Mouse (Mus musculus) forebrain, embryonic 10.5 days (tissue): ENCODE results near the gene Myo1e. TPM values are rescaled to one million over a fixed set of nuclear protein-coding genes. Genes with fewer than 3 reads are reported as not detected.
A peak's percentile ranks its signal among the peaks of the same experiment; 100 is the strongest.

Experiments
- DNase-seq: peaks from one replicate; pipeline ENCODE4 v3.0.0-alpha.2; 2017; ENCODE audit warnings: low spot score; ENCODE audit errors: extremely low spot score
- H3K27ac ChIP-seq: fragments of 300-500 bp; sonication (generic); 2 replicates; pipeline ENCODE4 v1.5.1; 2016; ENCODE audit warnings: mild to moderate bottlenecking
- H3K27me3 ChIP-seq: fragments of 300-500 bp; sonication (generic); 2 replicates; pipeline ENCODE4 v1.6.1; 2016; ENCODE audit warnings: mild to moderate bottlenecking; ENCODE audit not compliant: poor library complexity, severe bottlenecking
- H3K36me3 ChIP-seq: fragments of 300-500 bp; sonication (generic); replicated peaks from 2 replicates; pipeline ENCODE4 v1.6.1; 2016; ENCODE audit warnings: mild to moderate bottlenecking, moderate library complexity
- H3K4me1 ChIP-seq: fragments of 300-500 bp; sonication (generic); 2 replicates; pipeline ENCODE4 v1.6.1; 2016
- H3K4me3 ChIP-seq: fragments of 300-500 bp; sonication (generic); 2 replicates; pipeline ENCODE4 v1.5.1; 2016; ENCODE audit warnings: mild to moderate bottlenecking, moderate library complexity
- H3K9me3 ChIP-seq: fragments of 300-500 bp; sonication (generic); 2 replicates; pipeline ENCODE4 v1.6.1; 2016; ENCODE audit warnings: mild to moderate bottlenecking, moderate library complexity
- WGBS: fragments of 180-500 bp; shearing (Covaris S2); methylation state at CpG from one replicate; pipeline ENCODE4 v1.1.7; 2016; 5-methylcytosine and 5-hydroxymethylcytosine counted together
- polyA plus RNA-seq: library from polyadenylated mRNA; unstranded; fragments of >200 nt; fragmentation: Nextera tagmentation; extraction: Ambion mirVana; gene quantifications from 2 replicates; pipeline ENCODE4 v1.2.1, GENCODE M21; 2016

Myo1e gene
- polyA plus RNA-seq, 1 experiment from 2014 or later, result 11.4 TPM

GRCm38 (mm10) chr9:70395617-70396016 lies 188.5 kb downstream of the Myo1e start:
- Histone ChIP-seq H3K27ac (no peak overlapping the region), H3K4me1 (peaks cover 4% of the 10 kb centered on the region), H3K36me3 (peaks cover 15% of the 10 kb centered on the region), H3K9me3 (no peaks in the 10 kb centered on the region), H3K4me3 (no peak overlapping the region), H3K27me3 (no peaks in the 10 kb centered on the region)
- WGBS, result 83% methylated on average over 12 of the region's 12 CpGs
- no peak for DNase-seq

GRCm38 (mm10) chr9:70396083-70396482 lies 188.9 kb downstream of the Myo1e start:
- Histone ChIP-seq H3K27ac (no peak overlapping the region), H3K27me3 (no peaks in the 10 kb centered on the region), H3K4me3 (no peak overlapping the region), H3K36me3 (peaks cover 15% of the 10 kb centered on the region), H3K9me3 (no peaks in the 10 kb centered on the region), H3K4me1 (peaks cover 4% of the 10 kb centered on the region)
- no peak for DNase-seq
- 94% methylated on average over 2 of the region's 2 CpGs for WGBS

- Histone ChIP-seq H3K4me1 (no peaks in the 10 kb centered on the region), H3K4me3 (no peak overlapping the region), H3K27ac (no peak overlapping the region), H3K27me3 (no peaks in the 10 kb centered on the region), H3K36me3 (peaks cover 16% of the 10 kb centered on the region), H3K9me3 (no peaks in the 10 kb centered on the region)
- no peak for DNase-seq
- WGBS, result 95% methylated on average over 8 of the region's 8 CpGs
These were observed 194.9 kb downstream of the Myo1e start for GRCm38 (mm10) chr9:70401937-70402539.

- no peaks in the 10 kb centered on the region for H3K27me3 ChIP-seq
- no peak overlapping the region for H3K4me3 ChIP-seq
- H3K36me3 ChIP-seq, result peaks cover 55% of the 10 kb centered on the region
- no peak overlapping the region for H3K27ac ChIP-seq
- DNase-seq, result no peak
- H3K9me3 ChIP-seq, result no peaks in the 10 kb centered on the region
- WGBS, result 93% methylated on average over 3 of the region's 3 CpGs
- no peaks in the 10 kb centered on the region for H3K4me1 ChIP-seq
These were observed 199.4 kb downstream of the Myo1e start for GRCm38 (mm10) chr9:70406596-70406995.

- Histone ChIP-seq H3K4me1 (no peaks in the 10 kb centered on the region), H3K36me3 (peaks cover 77% of the 10 kb centered on the region), H3K4me3 (no peak overlapping the region), H3K27ac (no peak overlapping the region), H3K9me3 (no peaks in the 10 kb centered on the region), H3K27me3 (no peaks in the 10 kb centered on the region)
- 92% methylated on average over 3 of the region's 3 CpGs for WGBS
- DNase-seq, result no peak
These were observed 201.6 kb downstream of the Myo1e start for GRCm38 (mm10) chr9:70408791-70409190.

GRCm38 (mm10) chr9:70409743-70410142 lies 202.6 kb downstream of the Myo1e start:
- no peak overlapping the region for H3K4me3 ChIP-seq
- no peaks in the 10 kb centered on the region for H3K9me3 ChIP-seq
- H3K36me3 ChIP-seq, result peaks cover 85% of the 10 kb centered on the region

GRCm38 (mm10) chr9:70410668-70411067 lies 203.5 kb downstream of the Myo1e start:
- 78% methylated on average over 11 of the region's 11 CpGs for WGBS
- H3K36me3 ChIP-seq, result peaks cover 94% of the 10 kb centered on the region
- H3K4me3 ChIP-seq, result no peak overlapping the region
- H3K9me3 ChIP-seq, result no peaks in the 10 kb centered on the region
- H3K4me1 ChIP-seq, result no peaks in the 10 kb centered on the region
- no peaks in the 10 kb centered on the region for H3K27me3 ChIP-seq
- DNase-seq, result no peak
- no peak overlapping the region for H3K27ac ChIP-seq

More at GRCm38 (mm10) chr9:70409743-70410142, 202.6 kb downstream of the Myo1e start:
- DNase-seq, result no peak
- 95% methylated on average over 8 of the region's 8 CpGs for WGBS
- no peaks in the 10 kb centered on the region for H3K4me1 ChIP-seq
- no peak overlapping the region for H3K27ac ChIP-seq
- no peaks in the 10 kb centered on the region for H3K27me3 ChIP-seq

- 92% methylated on average over 7 of the region's 7 CpGs for WGBS
- H3K36me3 ChIP-seq, result peaks cover 99% of the 10 kb centered on the region
- no peaks in the 10 kb centered on the region for H3K27me3 ChIP-seq
- no peak for DNase-seq
- no peak overlapping the region for H3K4me3 ChIP-seq
- no peak overlapping the region for H3K27ac ChIP-seq
- H3K9me3 ChIP-seq, result no peaks in the 10 kb centered on the region
- H3K4me1 ChIP-seq, result no peaks in the 10 kb centered on the region
These were observed 205.9 kb downstream of the Myo1e start for GRCm38 (mm10) chr9:70413038-70413437.

- H3K36me3 ChIP-seq, result peaks cover 79% of the 10 kb centered on the region
- 88% methylated on average over 3 of the region's 3 CpGs for WGBS
- DNase-seq, result no peak
These were observed 209.3 kb downstream of the Myo1e start for GRCm38 (mm10) chr9:70416412-70416811.

GRCm38 (mm10) chr9:70421257-70422056 lies 214.3 kb downstream of the Myo1e start, which contains the start of gene Ccnb2:
Gene Ccnb2, minus strand, starts transcription at chr9:70421547.
- Histone ChIP-seq H3K27me3 (no peaks in the 10 kb centered on the region), H3K36me3 (peaks cover 64% of the 10 kb centered on the region), H3K9me3 (no peaks in the 10 kb centered on the region), H3K27ac (peak within 1 kb of the TSS; percentile 96), H3K4me1 (peaks cover 14% of the 10 kb centered on the region), H3K4me3 (peak within 1 kb of the TSS; percentile 74)
- peak; percentile 90 for DNase-seq
- 3% methylated on average over 45 of the region's 45 CpGs for WGBS

More at GRCm38 (mm10) chr9:70416412-70416811, 209.3 kb downstream of the Myo1e start:
- H3K9me3 ChIP-seq, result no peaks in the 10 kb centered on the region
- no peak overlapping the region for H3K4me3 ChIP-seq
- no peak overlapping the region for H3K27ac ChIP-seq
- peaks cover 12% of the 10 kb centered on the region for H3K4me1 ChIP-seq
- H3K27me3 ChIP-seq, result no peaks in the 10 kb centered on the region

GRCm38 (mm10) chr9:70422661-70423060 lies 215.5 kb downstream of the Myo1e start:
- Histone ChIP-seq H3K4me3 (no peak overlapping the region), H3K9me3 (no peaks in the 10 kb centered on the region), H3K27me3 (no peaks in the 10 kb centered on the region), H3K36me3 (peaks cover 64% of the 10 kb centered on the region), H3K4me1 (peaks cover 14% of the 10 kb centered on the region), H3K27ac (no peak overlapping the region)
- 97% methylated on average over 2 of the region's 2 CpGs for WGBS
- no peak for DNase-seq

- 97% methylated on average over 4 of the region's 4 CpGs for WGBS
- Histone ChIP-seq H3K36me3 (peaks cover 97% of the 10 kb centered on the region), H3K27me3 (no peaks in the 10 kb centered on the region)
These were observed 232.8 kb downstream of the Myo1e start for GRCm38 (mm10) chr9:70439959-70440358.

GRCm38 (mm10) chr9:70449072-70449471 lies 241.9 kb downstream of the Myo1e start:
- Histone ChIP-seq H3K27me3 (no peaks in the 10 kb centered on the region), H3K4me1 (no peaks in the 10 kb centered on the region), H3K4me3 (no peak overlapping the region), H3K9me3 (no peaks in the 10 kb centered on the region), H3K27ac (no peak overlapping the region), H3K36me3 (peaks cover 93% of the 10 kb centered on the region)
- WGBS, result 96% methylated on average over 5 of the region's 5 CpGs
- DNase-seq, result no peak

More at GRCm38 (mm10) chr9:70439959-70440358, 232.8 kb downstream of the Myo1e start:
- no peaks in the 10 kb centered on the region for H3K9me3 ChIP-seq
- H3K4me3 ChIP-seq, result no peak overlapping the region
- no peak for DNase-seq
- no peak overlapping the region for H3K27ac ChIP-seq
- H3K4me1 ChIP-seq, result no peaks in the 10 kb centered on the region
